Mouse (Mus musculus) hindbrain, embryonic 11.5 days (tissue): ENCODE data around the gene Krt17. TPM values are rescaled to one million over a fixed set of nuclear protein-coding genes. Genes with fewer than 3 reads are reported as not detected.
"Not testable (repeated sequence)": the region's sequence is repeated elsewhere in the genome, so short reads cannot be mapped to it uniquely, and the experiment has no call there.

Experiments
- ATAC-seq: fragments of 200-750 bp; cut with Nextera tagmentation; 2 replicates; pipeline ENCODE4 v1.8.0; 2017; ENCODE audit warnings: mild to moderate bottlenecking, moderate TSS enrichment, moderate library complexity; ENCODE audit not compliant: low FRiP score
- DNase-seq: peaks from one replicate; pipeline ENCODE4 v3.0.0-alpha.2; 2015; ENCODE audit warnings: low spot score
- H3K27ac ChIP-seq: fragments of 300-500 bp; sonication (generic); 2 replicates; pipeline ENCODE4 v1.5.1; 2014; ENCODE audit warnings: mild to moderate bottlenecking, low read depth, low read length
- H3K27me3 ChIP-seq: fragments of 300-500 bp; sonication (generic); 2 replicates; pipeline ENCODE4 v1.6.1; 2014; ENCODE audit warnings: mild to moderate bottlenecking, low read length, moderate library complexity, mixed read lengths; ENCODE audit not compliant: control insufficient read depth, insufficient read depth
- H3K36me3 ChIP-seq: fragments of 300-500 bp; sonication (generic); 2 replicates; pipeline ENCODE4 v1.6.1; 2014; ENCODE audit warnings: mild to moderate bottlenecking, low read length, moderate library complexity, mixed read lengths; ENCODE audit not compliant: control insufficient read depth, insufficient read depth
- H3K4me1 ChIP-seq: fragments of 300-500 bp; sonication (generic); replicated peaks from 2 replicates; pipeline ENCODE4 v1.6.1; 2014; ENCODE audit warnings: low read length, mixed read lengths; ENCODE audit not compliant: control insufficient read depth, insufficient read depth
- H3K4me2 ChIP-seq: fragments of 300-500 bp; sonication (generic); replicated peaks from 2 replicates; pipeline ENCODE4 v1.6.1; 2014; ENCODE audit warnings: mild to moderate bottlenecking, low read depth, low read length
- H3K4me3 ChIP-seq: fragments of 300-500 bp; sonication (generic); 2 replicates; pipeline ENCODE4 v1.5.1; 2014; ENCODE audit warnings: low read depth, low read length
- H3K9ac ChIP-seq: fragments of 300-500 bp; sonication (generic); 2 replicates; pipeline ENCODE4 v1.6.1; 2014; ENCODE audit warnings: low read depth, low read length
- H3K9me3 ChIP-seq: fragments of 300-500 bp; sonication (generic); 2 replicates; pipeline ENCODE4 v1.6.1; 2016; ENCODE audit warnings: low read length; ENCODE audit not compliant: control insufficient read depth
- WGBS: fragments of 180-500 bp; shearing (Covaris S2); extraction: QIAGEN DNeasy Blood & Tissue Kit; methylation state at CpG from one replicate; pipeline ENCODE4 v1.1.7; 2014; 5-methylcytosine and 5-hydroxymethylcytosine counted together
- polyA plus RNA-seq: library from polyadenylated mRNA; unstranded; fragments of >200 nt; fragmentation: Nextera tagmentation; extraction: Ambion mirVana; gene quantifications from 2 replicates; pipeline ENCODE4 v1.2.1, GENCODE M21; 2014

The Krt17 gene
- 0.22 and 0.25 TPM in 2 replicates for polyA plus RNA-seq

DNA sequence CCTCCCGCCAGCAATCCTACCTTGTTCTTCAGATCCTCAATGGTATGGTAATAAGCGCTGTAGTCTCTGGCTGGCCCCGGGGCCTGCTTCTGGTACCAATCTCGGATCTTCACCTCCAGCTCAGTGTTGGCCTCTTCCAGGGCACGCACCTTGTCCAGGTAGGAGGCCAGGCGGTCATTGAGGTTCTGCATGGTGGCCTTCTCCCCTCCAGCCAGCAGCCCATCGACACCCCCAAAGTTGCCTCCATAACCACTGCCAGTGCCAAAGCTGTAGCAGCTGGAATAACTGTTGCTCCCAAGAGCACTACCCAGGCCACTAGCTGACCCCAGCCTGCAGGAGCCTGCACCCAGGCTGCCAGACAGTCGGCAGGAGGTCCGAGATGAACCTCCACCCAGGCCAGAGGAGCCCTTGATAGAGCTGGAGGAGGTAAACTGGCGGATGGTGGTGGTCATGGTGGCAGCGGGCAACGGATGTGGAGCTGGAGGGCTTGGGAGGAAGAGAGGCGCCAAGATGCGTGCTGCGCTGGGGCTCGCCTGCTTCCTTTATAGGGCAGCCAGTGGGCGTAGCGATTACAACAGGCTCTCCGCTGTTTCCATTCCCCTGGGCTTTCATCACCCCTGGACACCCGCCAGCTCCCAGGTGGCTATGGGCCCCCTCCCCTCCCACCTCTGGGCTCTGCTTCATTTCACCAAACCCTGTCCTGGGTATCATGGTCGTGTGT lies at the start of gene Krt17:
TSS of gene Krt17 (minus strand) at position 516 of the 721 bp plus-strand sequence.
- Histone ChIP-seq H3K4me3 (no peak within 1 kb of the TSS), H3K27me3 (no peaks in the 10 kb centered on the region), H3K36me3 (no peaks in the 10 kb centered on the region), H3K27ac (no peak within 1 kb of the TSS), H3K4me2 (no peak within 1 kb of the TSS), H3K9ac (no peak within 1 kb of the TSS), H3K9me3 (no peaks in the 10 kb centered on the region), H3K4me1 (no peaks in the 10 kb centered on the region)
- no peak for DNase-seq
- no peak for ATAC-seq
- 74% methylated on average over 21 of the region's 21 CpGs for WGBS

DNA sequence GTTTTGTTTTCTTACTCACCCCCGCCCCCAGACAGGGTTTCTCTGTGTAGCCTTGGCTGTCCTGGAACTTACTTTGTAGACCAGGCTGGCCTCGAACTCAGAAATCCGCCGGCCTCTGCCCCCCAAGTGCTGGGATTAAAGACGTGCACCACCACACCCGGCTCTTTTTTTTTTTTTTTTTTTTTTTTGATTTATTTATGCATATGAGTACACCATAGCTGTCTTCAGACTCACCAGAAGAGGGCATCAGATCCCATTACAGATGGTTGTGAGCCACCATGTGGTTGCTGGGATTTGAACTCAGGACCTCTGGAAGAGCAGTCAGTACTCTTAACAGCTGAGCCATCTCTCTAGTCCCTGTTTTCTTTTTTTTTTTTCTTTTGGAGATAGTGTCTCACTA lies 47.8 kb upstream of the Krt17 start:
- not testable (repeated sequence) for H3K9ac ChIP-seq, H3K4me3 ChIP-seq, H3K27ac ChIP-seq, H3K4me1 ChIP-seq, H3K27me3 ChIP-seq, ATAC-seq, DNase-seq, H3K9me3 ChIP-seq, H3K36me3 ChIP-seq, H3K4me2 ChIP-seq
- 95% methylated on average over 6 of the region's 6 CpGs for WGBS

DNA sequence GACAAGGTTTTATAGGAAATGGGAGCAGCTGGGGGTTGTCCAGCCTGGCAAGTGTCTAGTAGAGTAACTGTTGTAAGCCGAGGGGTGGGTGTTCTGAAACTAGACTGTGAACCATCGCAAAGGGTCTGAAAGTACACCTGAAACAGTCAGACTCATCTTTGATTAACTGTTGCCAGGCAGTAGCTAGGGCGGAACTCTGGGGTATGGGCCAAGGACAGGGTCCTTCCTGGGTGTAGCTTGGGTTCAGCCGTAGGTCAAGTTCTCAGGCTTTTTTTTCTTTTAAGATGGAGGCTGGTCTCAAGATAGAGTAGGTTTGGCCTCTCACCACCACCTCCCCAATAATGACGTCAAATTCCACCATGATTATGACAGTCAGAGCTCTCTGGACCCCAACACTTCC lies 47.1 kb upstream of the Krt17 start:
- H3K27ac ChIP-seq = no peak overlapping the region
- no peak overlapping the region for H3K9ac ChIP-seq
- H3K4me3 ChIP-seq = no peak overlapping the region
- DNase-seq (no peak), ATAC-seq (no peak)
- H3K9me3 ChIP-seq = no peaks in the 10 kb centered on the region
- H3K4me2 ChIP-seq = no peak overlapping the region
- 91% methylated on average over 5 of the region's 5 CpGs for WGBS
- no peaks in the 10 kb centered on the region for H3K27me3 ChIP-seq
- H3K4me1 ChIP-seq = no peaks in the 10 kb centered on the region
- H3K36me3 ChIP-seq = no peaks in the 10 kb centered on the region

DNA sequence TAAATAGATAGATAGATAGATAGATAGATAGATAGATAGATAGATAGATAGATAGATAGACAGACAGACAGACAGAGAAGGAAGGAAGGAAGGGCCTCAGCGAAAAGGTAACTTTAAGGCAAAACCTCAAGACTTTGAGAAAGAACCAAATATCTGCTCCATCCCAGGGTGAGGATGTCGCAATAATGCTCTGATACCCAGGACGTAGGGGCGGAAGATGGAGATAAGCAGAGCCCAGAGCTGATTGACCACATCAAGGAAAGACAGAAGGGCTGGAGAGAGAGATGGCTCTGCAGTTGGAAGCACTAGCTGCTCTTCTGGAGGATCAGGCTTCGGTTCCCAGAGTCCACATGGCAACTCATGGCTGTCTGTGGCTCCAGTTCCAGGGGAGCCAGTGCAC lies 40.5 kb upstream of the Krt17 start:
- no peak overlapping the region for H3K27ac ChIP-seq
- ATAC-seq (no peak), DNase-seq (no peak)
- H3K4me2 ChIP-seq = no peak overlapping the region
- no peaks in the 10 kb centered on the region for H3K4me1 ChIP-seq
- WGBS = 89% methylated on average over 5 of the region's 5 CpGs
- no peaks in the 10 kb centered on the region for H3K36me3 ChIP-seq
- H3K4me3 ChIP-seq = no peak overlapping the region
- H3K9ac ChIP-seq = no peak overlapping the region
- no peaks in the 10 kb centered on the region for H3K9me3 ChIP-seq
- H3K27me3 ChIP-seq = no peaks in the 10 kb centered on the region

DNA sequence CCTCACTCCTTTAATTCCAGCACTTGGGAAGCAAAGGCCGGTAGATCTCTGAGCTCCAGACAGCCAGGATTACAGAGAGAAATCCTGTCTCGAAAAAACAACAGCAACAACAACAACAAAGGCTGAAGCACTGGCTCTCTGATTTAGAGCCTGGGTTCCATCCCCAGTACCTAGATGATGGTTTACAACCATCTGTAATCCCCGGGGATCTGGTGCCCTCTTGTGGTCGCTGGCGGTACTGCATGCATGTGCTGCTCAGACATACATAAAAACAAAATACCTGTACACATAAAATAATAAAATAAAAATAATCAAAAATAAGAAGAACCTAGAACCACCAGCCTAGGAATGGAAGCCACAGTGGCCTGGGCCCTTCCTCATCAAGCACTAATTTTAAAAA lies 39.5 kb upstream of the Krt17 start:
- Histone ChIP-seq H3K4me2 (no peak overlapping the region), H3K27ac (no peak overlapping the region), H3K27me3 (no peaks in the 10 kb centered on the region), H3K4me3 (no peak overlapping the region), H3K4me1 (no peaks in the 10 kb centered on the region), H3K9ac (no peak overlapping the region), H3K36me3 (no peaks in the 10 kb centered on the region), H3K9me3 (no peaks in the 10 kb centered on the region)
- 11% methylated on average over 5 of the region's 5 CpGs for whole genome bisulfite sequencing
- DNase-seq (peak; percentile 87), ATAC-seq (no peak)

DNA sequence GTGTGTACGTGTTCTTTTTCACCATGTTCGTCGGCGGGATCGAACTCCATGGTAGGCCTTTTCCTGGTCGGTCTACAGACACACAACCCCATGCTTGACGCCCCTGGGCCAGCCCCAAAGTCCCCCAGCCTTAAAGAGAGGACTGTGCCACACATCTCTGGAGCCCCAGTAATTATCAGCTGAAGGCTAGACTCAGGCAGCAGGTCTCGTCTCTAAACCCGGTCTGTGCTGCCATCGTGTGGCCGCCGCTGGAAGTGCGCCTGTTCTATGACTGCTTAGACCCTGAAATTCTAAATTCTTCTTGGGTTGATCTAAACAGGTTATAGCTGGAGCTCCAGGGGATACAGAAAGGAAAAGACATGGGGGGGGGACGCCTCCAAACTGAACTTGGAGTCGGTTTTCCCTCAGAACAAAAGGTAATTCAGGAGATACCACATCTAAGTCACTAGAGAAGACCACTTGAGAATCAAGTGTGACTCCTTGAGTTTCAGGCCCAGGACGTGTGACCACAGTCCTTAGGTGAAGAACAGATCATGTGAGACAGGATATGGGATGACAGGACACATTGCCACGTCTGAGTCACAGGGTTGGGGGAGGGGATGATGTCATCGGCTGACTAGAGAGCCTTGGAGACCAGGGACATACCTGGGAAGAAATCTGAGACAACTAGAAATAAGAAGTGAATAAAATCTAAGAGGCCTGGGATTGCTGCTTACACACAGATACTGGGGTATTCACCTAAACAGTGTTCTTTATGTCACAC lies 37.6 kb upstream of the Krt17 start:
- Histone ChIP-seq H3K4me2 (no peak overlapping the region), H3K4me3 (no peak overlapping the region)
- 19% methylated on average over 18 of the region's 18 CpGs for WGBS

DNA sequence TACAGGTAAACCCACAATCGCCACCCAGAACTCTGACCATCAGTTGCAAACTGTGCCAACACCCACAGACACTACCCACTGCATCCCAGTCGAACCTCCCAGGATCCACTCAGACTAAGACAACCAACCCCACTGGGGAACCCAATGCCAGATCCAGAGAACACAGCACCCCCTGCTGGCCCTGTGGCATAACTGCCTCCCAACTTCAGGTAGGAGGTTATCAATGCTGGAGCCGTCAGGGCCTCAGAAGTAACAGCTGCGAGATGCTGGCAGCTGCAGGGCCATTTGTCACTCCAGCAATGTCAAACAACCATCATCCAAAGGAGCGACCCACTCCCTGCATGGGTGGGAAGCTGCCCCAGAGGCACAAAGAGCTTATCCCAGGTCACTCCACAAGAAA lies 37.0 kb upstream of the Krt17 start:
- Histone ChIP-seq H3K27me3 (no peaks in the 10 kb centered on the region), H3K36me3 (no peaks in the 10 kb centered on the region), H3K4me2 (no peak overlapping the region), H3K4me1 (no peaks in the 10 kb centered on the region), H3K27ac (no peak overlapping the region), H3K9ac (no peak overlapping the region), H3K9me3 (no peaks in the 10 kb centered on the region), H3K4me3 (no peak overlapping the region)
- ATAC-seq (no peak), DNase-seq (peak; percentile 42)
- WGBS = 42% methylated on average over 5 of the region's 5 CpGs

More for the DNA sequence above, 37.6 kb upstream of the Krt17 start:
- Histone ChIP-seq H3K9ac (no peak overlapping the region), H3K36me3 (no peaks in the 10 kb centered on the region), H3K9me3 (no peaks in the 10 kb centered on the region), H3K27me3 (no peaks in the 10 kb centered on the region), H3K4me1 (no peaks in the 10 kb centered on the region), H3K27ac (no peak overlapping the region)
- DNase-seq = peak; percentile 93
- ATAC-seq = peak; percentile 49; the same call in 1 of the 2 replicates

DNA sequence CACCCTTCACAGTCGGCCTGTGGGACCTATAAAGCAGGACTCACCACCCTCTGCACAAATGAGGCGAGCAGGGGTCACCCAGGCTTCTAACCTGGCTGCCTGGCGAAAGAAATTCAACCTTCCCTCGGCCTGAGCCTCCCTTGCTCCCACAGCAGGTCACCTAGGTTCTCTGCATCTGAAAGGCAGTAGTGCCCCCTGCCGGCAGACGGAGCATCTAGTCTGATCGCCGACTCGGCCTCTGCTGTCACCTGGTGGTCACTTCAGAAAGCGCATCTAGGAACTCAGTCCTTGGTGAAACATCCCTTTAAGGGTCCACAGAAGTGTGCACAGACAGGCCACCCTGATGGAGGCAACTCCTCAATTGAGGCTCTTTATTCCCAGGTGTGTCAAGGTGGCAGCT lies 34.5 kb upstream of the Krt17 start:
- no peaks in the 10 kb centered on the region for H3K9me3 ChIP-seq
- no peaks in the 10 kb centered on the region for H3K4me1 ChIP-seq
- H3K36me3 ChIP-seq = no peaks in the 10 kb centered on the region
- DNase-seq (peak; percentile 94), ATAC-seq (peak; percentile 28)
- no peak overlapping the region for H3K9ac ChIP-seq
- WGBS = 2% methylated on average over 10 of the region's 10 CpGs
- H3K4me2 ChIP-seq = no peak overlapping the region
- no peak overlapping the region for H3K4me3 ChIP-seq
- no peak overlapping the region for H3K27ac ChIP-seq
- H3K27me3 ChIP-seq = no peaks in the 10 kb centered on the region

DNA sequence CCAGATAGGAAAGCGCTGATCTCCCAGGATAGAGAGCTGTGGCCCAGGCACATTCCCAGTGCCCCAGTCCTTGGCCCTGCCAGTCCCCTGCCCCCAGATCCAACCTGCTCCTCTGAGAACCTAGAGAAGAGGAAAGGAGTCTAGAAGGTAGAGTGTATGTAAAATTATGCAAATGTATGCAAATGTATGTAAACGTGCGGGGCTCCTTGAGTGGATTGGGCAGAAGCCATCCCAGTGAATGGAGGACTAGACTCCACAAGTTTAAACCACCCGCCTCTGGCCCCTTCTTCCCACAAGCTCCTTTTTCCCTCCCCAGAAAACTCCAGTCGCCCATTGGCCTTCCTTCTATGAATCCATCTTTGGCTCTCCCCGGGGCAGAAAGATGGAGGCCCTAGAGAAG lies 32.1 kb upstream of the Krt17 start:
- 45% methylated on average over 6 of the region's 6 CpGs for WGBS
- Histone ChIP-seq H3K4me3 (no peak overlapping the region), H3K27me3 (no peaks in the 10 kb centered on the region), H3K9me3 (no peaks in the 10 kb centered on the region), H3K36me3 (no peaks in the 10 kb centered on the region), H3K27ac (no peak overlapping the region), H3K9ac (no peak overlapping the region), H3K4me1 (no peaks in the 10 kb centered on the region), H3K4me2 (no peak overlapping the region)
- ATAC-seq = no peak
- DNase-seq = no peak
